Mouse (Mus musculus) thymus, postnatal 0 days (tissue): Measurements from ENCODE around the gene Resp18. TPM values are rescaled to one million over a fixed set of nuclear protein-coding genes. Genes with fewer than 3 reads are reported as not detected.
"Not testable (repeated sequence)": the region's sequence is repeated elsewhere in the genome, so short reads cannot be mapped to it uniquely, and the experiment has no call there.

ENCODE experiments used
- DNase-seq: peaks from one replicate; pipeline ENCODE4 v3.0.0-alpha.2; 2015; ENCODE audit warnings: low spot score
- polyA plus RNA-seq: library from polyadenylated mRNA; unstranded; fragments of >200 nt; fragmentation: Nextera tagmentation; extraction: Ambion mirVana; gene quantifications from 2 replicates; pipeline ENCODE4 v1.2.1, GENCODE M21; 2015

Gene Resp18
- polyA plus RNA-seq, 1 experiment from 2014 or later: 1.7 TPM

DNA sequence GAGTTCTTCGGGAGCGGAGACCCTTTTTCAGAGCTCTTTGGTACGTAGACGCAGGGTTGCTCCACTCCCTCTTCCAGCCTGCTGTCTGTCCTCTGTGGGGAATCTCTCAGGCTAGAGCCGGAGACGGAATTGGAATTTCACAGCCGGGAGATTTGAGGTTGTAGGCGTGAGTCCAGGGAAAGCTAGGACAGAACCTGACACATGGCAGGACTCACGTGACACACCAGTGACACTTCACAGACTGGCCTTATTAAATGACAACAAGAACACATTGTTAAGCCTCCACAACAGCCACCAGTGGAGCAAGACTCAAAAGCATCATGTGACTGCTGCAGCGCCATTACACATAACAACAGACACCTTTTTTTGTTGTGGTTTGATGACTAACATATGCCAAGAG lies 38.6 kb downstream of the Resp18 start:
- DNase-seq: no peak

DNA sequence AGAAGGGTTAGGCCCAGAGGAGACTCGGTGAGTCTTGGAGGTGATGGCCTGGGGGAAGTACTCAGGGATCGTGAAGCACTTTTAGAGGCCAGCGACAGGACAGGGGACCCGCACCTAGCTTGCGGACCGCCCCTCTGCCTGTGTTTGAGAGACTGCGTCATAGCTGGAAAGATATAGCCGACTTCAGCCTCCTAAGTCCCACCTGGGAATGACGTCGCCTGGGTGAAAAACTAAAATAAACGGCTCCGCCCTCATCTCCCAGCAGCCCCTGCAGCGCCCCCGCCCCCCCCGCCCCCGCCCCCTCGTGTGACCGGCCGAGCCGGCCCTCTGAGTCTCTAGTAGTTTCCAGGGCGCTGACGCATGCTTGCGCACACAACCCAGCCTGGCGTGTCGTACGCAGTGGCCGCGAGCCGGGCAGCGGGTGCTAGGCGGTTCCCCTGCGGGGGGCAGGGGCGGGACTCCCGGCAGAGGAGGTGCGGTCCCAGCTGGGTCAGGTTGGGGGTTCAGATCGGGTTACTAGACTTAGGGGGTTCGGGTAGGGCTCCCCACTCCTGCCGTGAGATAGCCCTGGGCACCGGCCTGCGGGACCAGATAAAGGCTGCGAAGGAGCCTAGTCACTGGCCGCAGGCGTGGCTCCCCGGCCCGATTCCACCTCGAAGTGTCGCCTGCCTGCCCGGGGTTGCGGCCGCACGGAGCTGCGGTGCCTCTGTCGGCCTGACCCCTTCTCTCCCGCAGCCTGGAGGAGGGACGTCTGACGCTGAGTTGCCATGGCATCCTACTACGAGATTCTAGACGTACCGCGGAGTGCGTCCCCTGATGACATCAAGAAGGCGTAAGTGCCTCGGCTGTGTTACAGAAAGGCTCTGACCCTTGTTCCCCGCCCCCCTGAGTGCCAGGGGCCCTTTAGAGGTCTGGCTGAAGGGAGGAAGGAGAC lies 41.8 kb downstream of the Resp18 start, which contains the start of gene Dnajb2:
Dnajb2 (plus strand) TSS at position 290 of the 934 bp plus-strand sequence.
- peak; percentile 61 for DNase-seq

DNA sequence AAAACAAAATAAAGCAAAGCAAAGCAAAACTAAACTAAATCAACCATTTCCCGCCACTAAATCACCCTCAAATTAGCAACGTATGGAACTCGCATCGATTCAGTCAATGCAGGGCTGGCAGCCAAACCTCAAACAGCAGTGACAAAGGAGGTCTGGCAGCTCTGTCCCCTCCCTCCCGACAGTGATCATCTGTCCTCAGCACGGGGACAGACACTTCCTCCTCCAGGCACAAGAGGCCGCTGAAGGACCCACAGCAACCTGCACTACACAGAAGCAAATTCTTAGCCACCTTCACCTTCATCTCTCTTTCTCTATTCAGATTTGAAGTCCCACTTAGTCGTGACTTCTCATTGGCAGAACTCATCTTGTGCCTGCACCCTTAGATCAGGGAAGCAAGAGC lies 43.6 kb downstream of the Resp18 start:
- DNase-seq: peak; percentile 70

GRCm38 (mm10) chr1:75232489-75232888 lies 45.7 kb downstream of the Resp18 start:
- DNase-seq: not testable (repeated sequence)

DNA sequence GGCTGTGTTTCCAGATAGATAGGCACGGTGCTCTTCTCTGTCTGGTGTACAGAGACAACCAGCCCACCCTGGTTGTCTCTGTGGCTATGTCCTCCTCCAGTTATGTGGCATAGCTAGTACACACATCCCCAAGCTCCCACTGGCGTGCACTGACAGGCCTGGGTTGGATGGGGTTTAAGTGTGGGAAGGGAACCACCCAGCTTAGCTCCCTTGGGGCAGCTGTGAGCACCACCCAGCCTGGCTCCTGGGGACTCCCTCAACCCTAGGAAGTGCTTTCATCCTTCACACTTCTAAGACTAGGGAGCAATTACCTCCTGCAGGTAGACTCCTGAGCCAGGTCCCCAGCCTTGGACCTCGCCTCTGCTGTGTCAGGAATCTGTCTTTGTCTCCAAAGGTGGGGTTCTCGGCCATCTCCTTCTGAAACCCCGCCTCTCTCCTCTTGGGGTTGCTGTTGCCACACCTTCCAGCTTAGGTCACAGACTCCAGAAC lies 46.5 kb downstream of the Resp18 start, which contains the start of gene A630095N17Rik:
A630095N17Rik (minus strand) TSS at position 439 of the 489 bp plus-strand sequence.
- DNase-seq: no peak

- DNase-seq: no peak
Observed at GRCm38 (mm10) chr1:75231224-75231623, 47.0 kb downstream of the Resp18 start.

GRCm38 (mm10) chr1:75230335-75230994 lies 47.8 kb downstream of the Resp18 start:
- DNase-seq: no peak

GRCm38 (mm10) chr1:75229158-75229557 lies 49.1 kb downstream of the Resp18 start:
- no peak for DNase-seq

GRCm38 (mm10) chr1:75227653-75228052 lies 50.6 kb downstream of the Resp18 start:
- DNase-seq: no peak

- no peak for DNase-seq
Observed at GRCm38 (mm10) chr1:75226138-75226537, 52.1 kb downstream of the Resp18 start.

GRCm38 (mm10) chr1:75225473-75225872 lies 52.7 kb downstream of the Resp18 start:
- DNase-seq: no peak

DNA sequence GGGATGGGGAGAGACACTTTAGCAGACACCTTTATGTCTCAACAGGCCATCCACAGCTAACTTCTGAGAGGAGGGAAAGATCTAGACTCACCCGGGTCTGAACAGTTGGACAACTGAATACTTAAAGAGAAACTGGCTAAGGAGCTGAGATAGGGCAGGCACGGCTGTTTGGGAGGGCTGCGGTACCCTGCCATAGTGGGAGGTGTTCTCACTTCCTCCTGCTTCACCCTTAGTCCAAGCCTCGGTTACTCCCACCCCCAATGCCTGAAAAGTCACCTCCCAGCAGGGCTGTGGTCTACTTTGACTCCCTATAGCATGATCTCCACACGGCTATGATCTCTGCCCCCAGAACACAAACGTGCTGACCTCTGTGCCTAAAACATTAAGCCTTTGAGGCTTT lies 54.7 kb downstream of the Resp18 start:
- no peak for DNase-seq

DNA sequence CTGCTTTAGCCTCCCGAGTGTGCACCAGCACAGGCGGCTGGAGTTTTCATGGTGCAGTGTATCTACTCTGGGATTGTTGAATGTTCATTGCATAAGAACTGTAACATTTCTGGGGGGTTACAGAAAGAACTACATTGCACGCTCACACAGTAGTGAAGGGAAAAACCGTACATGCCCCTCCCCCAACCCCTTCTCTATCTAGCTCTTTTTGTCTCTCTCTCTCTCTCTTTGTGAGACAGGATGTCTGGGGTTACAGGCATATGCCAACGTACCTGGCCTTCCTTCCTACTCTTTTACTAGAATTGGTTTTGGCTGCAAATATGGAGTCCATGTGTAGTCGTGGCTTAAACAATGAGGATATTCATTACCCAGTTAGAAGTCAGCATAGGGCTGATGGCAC lies 55.3 kb downstream of the Resp18 start:
- DNase-seq: peak; percentile 68

Other genes starting within 250 kb of the Resp18 start
- 14.6 and 15.7 TPM in 2 replicates for gene Nhej1, start 153.2 kb downstream of the Resp18 start, polyA plus RNA-seq
- gene Slc23a3, start 144.5 kb downstream of the Resp18 start, polyA plus RNA-seq: 0.20 and 0.41 TPM in 2 replicates
- 74.5 and 79.4 TPM in 2 replicates for gene Cnppd1, start 135.7 kb downstream of the Resp18 start, polyA plus RNA-seq
- gene Retreg2, start 135.6 kb downstream of the Resp18 start, polyA plus RNA-seq: 41.8 and 43.7 TPM in 2 replicates
- gene Zfand2b, start 109.8 kb downstream of the Resp18 start, polyA plus RNA-seq: 47.8 and 48.6 TPM in 2 replicates
- gene Abcb6, start 98.0 kb downstream of the Resp18 start, polyA plus RNA-seq: 9.4 and 11.4 TPM in 2 replicates
- 16.0 and 17.7 TPM in 2 replicates for gene Ankzf1, start 86.3 kb downstream of the Resp18 start, polyA plus RNA-seq
- 12.7 and 14.3 TPM in 2 replicates for gene Atg9a, start 86.2 kb downstream of the Resp18 start, polyA plus RNA-seq
- 10.9 and 11.3 TPM in 2 replicates for gene Glb1l, start 67.6 kb downstream of the Resp18 start, polyA plus RNA-seq
- gene Stk16, start 67.6 kb downstream of the Resp18 start, polyA plus RNA-seq: 114 and 120 TPM in 2 replicates
- gene Tuba4a, start 58.5 kb downstream of the Resp18 start, polyA plus RNA-seq: 170 and 193 TPM in 2 replicates
- 0.78 and 0.96 TPM in 2 replicates for gene A630095N17Rik, start 46.3 kb downstream of the Resp18 start, polyA plus RNA-seq
- gene Dnajb2, start 42.0 kb downstream of the Resp18 start, polyA plus RNA-seq: 14.2 and 14.7 TPM in 2 replicates
- gene Ptprn, start 13.9 kb downstream of the Resp18 start, polyA plus RNA-seq: 0.98 and 1.1 TPM in 2 replicates
- 84.3 and 87.0 TPM in 2 replicates for gene Dnpep, start 39.6 kb upstream of the Resp18 start, polyA plus RNA-seq
- 6.0 and 7.4 TPM in 2 replicates for gene Des, start 81.9 kb upstream of the Resp18 start, polyA plus RNA-seq
- gene Speg, start 96.9 kb upstream of the Resp18 start, polyA plus RNA-seq: 1.6 and 1.8 TPM in 2 replicates
- gene Gmppa, start 157.5 kb upstream of the Resp18 start, polyA plus RNA-seq: 51.4 and 58.5 TPM in 2 replicates
- gene Asic4, start 172.0 kb upstream of the Resp18 start, polyA plus RNA-seq: not detected in 2 replicates
- 10.7 and 11.4 TPM in 2 replicates for gene Chpf, start 200.9 kb upstream of the Resp18 start, polyA plus RNA-seq
- 0.30 and 0.39 TPM in 2 replicates for gene Tmem198, start 201.1 kb upstream of the Resp18 start, polyA plus RNA-seq
- 9.9 and 10.2 TPM in 2 replicates for gene Obsl1, start 228.0 kb upstream of the Resp18 start, polyA plus RNA-seq
- gene Inha, start 228.7 kb upstream of the Resp18 start, polyA plus RNA-seq: 1.7 TPM in 2 replicates
- 13.1 and 14.4 TPM in 2 replicates for gene Stk11ip, start 243.1 kb upstream of the Resp18 start, polyA plus RNA-seq